Mouse (Mus musculus) erythroblast, embryonic 14.5 days (primary cell): ENCODE data around the gene AC161166.1. TPM values are rescaled to one million over a fixed set of nuclear protein-coding genes. Genes with fewer than 3 reads are reported as not detected.

Experiments
- H3K27me3 ChIP-seq: 2 replicates; pipeline ENCODE4 v1.6.1; 2012; ENCODE audit warnings: inconsistent platforms; ENCODE audit not compliant: control insufficient read depth
- H3K36me3 ChIP-seq: 2 replicates; pipeline ENCODE4 v1.6.1; 2012; ENCODE audit warnings: mild to moderate bottlenecking, inconsistent platforms; ENCODE audit not compliant: control insufficient read depth
- H3K4me1 ChIP-seq: 2 replicates; pipeline ENCODE4 v1.6.1; 2012; ENCODE audit warnings: inconsistent platforms; ENCODE audit not compliant: control insufficient read depth
- H3K4me3 ChIP-seq: replicated peaks from 2 replicates; pipeline ENCODE3; 2012; ENCODE audit warnings: moderate library complexity, mild to moderate bottlenecking, inconsistent platforms
- H3K9me3 ChIP-seq: 2 replicates; pipeline ENCODE4 v1.6.1; 2012; ENCODE audit warnings: low read length, inconsistent platforms, mixed read lengths; ENCODE audit not compliant: control insufficient read depth
- GATA1 ChIP-seq: IDR thresholded peaks from 2 replicates; pipeline ENCODE4 v1.6.1; 2012; ENCODE audit warnings: low read length, inconsistent platforms, mixed read lengths
- TAL1 ChIP-seq: IDR thresholded peaks from 3 replicates; pipeline ENCODE4 v1.6.1; 2012; ENCODE audit warnings: low read length, inconsistent platforms, mixed read lengths
- polyA plus RNA-seq: library from polyadenylated mRNA; stranded (reverse); fragments of >175 nt; gene quantifications from 2 replicates; pipeline ENCODE4 v1.2.3, GENCODE M21; 2012

AC161166.1 gene
- polyA plus RNA-seq, 1 experiment: not detected

- TF ChIP-seq GATA1: no peak
- no peak for TF ChIP-seq TAL1
- Histone ChIP-seq H3K36me3 (peaks cover 8% of the 10 kb centered on the region), H3K9me3 (0 out of 2 replicates have a peak, but pooled peaks cover 2% of the 10 kb centered on the region), H3K4me1 (peaks cover 7% of the 10 kb centered on the region), H3K4me3 (no peak overlapping the region), H3K27me3 (no peaks in the 10 kb centered on the region)
These were observed 26.4 kb upstream of the AC161166.1 start for GRCm38 (mm10) chr7:24538701-24539100.

DNA sequence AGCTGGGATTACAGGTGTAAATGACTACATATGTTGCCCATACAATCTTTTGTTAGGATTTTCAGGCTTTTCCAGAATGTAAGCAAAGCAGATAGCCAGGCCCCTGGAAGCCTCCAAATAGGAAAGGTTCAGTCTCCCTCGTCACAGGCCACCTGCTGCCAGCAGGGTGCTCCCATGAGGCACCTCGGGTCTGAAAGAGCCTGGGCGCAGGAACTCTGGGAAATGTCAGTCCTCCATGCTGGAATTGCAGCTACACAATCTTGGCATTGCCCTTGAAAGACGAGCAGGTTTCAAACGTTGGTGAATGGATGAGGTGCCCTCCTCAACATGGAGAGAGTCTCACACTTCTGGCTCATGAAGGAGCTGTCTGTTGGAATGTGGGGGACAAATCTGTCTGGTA, 25.9 kb upstream of the AC161166.1 start:
- no peak overlapping the region for H3K4me3 ChIP-seq
- H3K27me3 ChIP-seq: no peaks in the 10 kb centered on the region
- TF ChIP-seq TAL1 (no peak), GATA1 (no peak)
- 0 out of 2 replicates have a peak, but pooled peaks cover 6% of the 10 kb centered on the region for H3K9me3 ChIP-seq
- peaks cover 14% of the 10 kb centered on the region for H3K36me3 ChIP-seq
- H3K4me1 ChIP-seq: peaks cover 7% of the 10 kb centered on the region

GRCm38 (mm10) chr7:24537591-24537990, 25.3 kb upstream of the AC161166.1 start:
- H3K4me3 ChIP-seq: no peak overlapping the region
- peaks cover 15% of the 10 kb centered on the region for H3K36me3 ChIP-seq
- TF ChIP-seq TAL1 (no peak), GATA1 (no peak)
- H3K4me1 ChIP-seq: peaks cover 7% of the 10 kb centered on the region
- H3K27me3 ChIP-seq: no peaks in the 10 kb centered on the region
- H3K9me3 ChIP-seq: 0 out of 2 replicates have a peak, but pooled peaks cover 6% of the 10 kb centered on the region

GRCm38 (mm10) chr7:24537081-24537480, 24.8 kb upstream of the AC161166.1 start:
- Histone ChIP-seq H3K9me3 (0 out of 2 replicates have a peak, but pooled peaks cover 6% of the 10 kb centered on the region), H3K36me3 (peaks cover 15% of the 10 kb centered on the region), H3K4me1 (peaks cover 11% of the 10 kb centered on the region), H3K27me3 (no peaks in the 10 kb centered on the region), H3K4me3 (no peak overlapping the region)
- no peak for TF ChIP-seq TAL1
- TF ChIP-seq GATA1: no peak

- peaks cover 15% of the 10 kb centered on the region for H3K36me3 ChIP-seq
- TF ChIP-seq TAL1: no peak
- TF ChIP-seq GATA1: no peak
- no peaks in the 10 kb centered on the region for H3K27me3 ChIP-seq
- no peak overlapping the region for H3K4me3 ChIP-seq
- 0 out of 2 replicates have a peak, but pooled peaks cover 6% of the 10 kb centered on the region for H3K9me3 ChIP-seq
- peaks cover 33% of the 10 kb centered on the region for H3K4me1 ChIP-seq
These were observed 22.0 kb upstream of the AC161166.1 start for GRCm38 (mm10) chr7:24534301-24534700.

DNA sequence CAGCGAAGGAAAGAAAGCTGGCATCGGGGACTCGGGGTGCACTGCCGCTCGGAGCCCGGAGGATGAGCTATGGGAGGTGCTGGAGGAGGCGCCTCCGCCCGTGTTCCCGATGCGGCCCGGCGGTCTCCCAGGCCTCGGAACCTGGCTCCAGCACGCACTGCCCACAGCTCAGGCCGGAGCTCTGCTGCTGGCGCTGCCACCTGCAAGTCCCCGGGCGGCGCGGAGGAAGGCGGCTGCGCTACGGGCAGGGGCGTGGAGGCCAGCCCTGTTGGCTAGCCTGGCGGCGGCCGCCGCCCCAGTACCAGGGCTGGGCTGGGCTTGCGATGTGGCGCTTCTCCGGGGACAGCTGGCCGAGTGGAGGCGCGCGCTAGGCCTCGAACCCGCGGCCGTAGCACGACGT, 21.6 kb upstream of the AC161166.1 start:
- peaks cover 15% of the 10 kb centered on the region for H3K36me3 ChIP-seq
- peaks cover 38% of the 10 kb centered on the region for H3K4me1 ChIP-seq
- no peak for TF ChIP-seq GATA1
- TF ChIP-seq TAL1: no peak
- no peak overlapping the region for H3K4me3 ChIP-seq
- 0 out of 2 replicates have a peak, but pooled peaks cover 6% of the 10 kb centered on the region for H3K9me3 ChIP-seq
- no peaks in the 10 kb centered on the region for H3K27me3 ChIP-seq

DNA sequence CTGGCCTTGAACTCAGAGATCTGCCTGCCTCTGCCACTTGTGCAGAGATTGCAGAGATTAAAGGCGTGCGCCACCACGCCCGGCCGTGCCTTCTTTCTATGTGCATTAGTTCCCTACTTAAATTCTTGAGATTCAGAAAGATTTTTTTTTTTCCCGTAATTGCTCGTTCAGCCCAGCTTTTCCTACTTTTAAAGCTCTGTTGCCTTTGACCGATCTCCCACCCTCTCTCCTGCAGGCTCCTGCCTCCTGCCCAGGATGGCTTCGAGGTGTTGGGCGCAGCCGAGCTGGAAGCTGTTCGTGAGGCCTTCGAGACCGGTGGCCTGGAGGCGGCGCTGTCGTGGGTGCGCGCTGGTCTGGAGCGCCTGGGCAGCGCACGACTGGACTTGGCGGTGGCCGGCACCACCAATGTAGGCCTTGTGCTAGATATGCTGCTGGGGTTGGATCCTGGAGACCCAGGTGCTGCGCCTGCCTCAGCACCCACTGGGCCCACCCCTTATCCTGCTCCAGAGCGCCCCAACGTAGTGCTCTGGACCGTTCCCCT, 20.8 kb upstream of the AC161166.1 start:
- Histone ChIP-seq H3K36me3 (peaks cover 15% of the 10 kb centered on the region), H3K4me1 (peaks cover 39% of the 10 kb centered on the region), H3K27me3 (no peaks in the 10 kb centered on the region), H3K4me3 (no peak overlapping the region), H3K9me3 (0 out of 2 replicates have a peak, but pooled peaks cover 6% of the 10 kb centered on the region)
- TF ChIP-seq TAL1 (no peak), GATA1 (no peak)

DNA sequence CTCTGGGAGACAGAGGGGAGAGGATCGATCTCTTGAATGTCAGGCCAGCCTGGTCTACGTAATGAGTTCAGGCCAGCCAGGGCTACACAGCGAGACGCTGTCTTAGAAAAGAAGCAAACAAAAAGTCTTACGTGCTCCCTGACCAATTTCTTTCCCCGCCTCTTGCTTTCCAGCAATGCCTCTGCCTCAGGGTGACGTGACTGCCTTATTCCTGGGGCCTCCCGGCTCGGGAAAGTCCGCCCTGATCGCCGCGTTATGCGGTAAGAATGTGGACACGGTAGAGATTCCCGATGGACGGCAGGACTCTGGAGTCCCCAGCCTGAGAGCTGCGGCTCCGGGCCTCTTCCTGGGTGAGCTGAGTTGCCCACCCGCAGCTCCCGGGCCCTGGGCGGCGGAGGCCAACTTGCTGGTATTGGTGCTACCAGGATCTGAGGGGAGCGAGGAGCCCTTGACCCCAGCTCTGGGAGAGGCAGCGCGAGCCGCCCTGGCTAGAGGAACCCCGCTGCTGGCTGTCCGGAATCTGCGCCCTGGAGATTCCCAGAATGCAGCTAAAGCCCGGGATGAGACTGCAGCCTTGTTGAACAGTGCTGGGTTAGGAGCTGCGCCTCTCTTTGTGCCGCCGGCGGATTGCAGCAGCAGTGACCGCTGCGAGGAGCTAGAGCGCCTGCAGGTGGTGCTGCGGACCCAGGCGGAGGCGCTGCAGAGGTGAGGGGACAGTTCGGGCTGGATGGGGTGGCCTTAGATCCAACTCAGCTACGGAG, 19.1 kb upstream of the AC161166.1 start:
- Histone ChIP-seq H3K27me3 (no peaks in the 10 kb centered on the region), H3K9me3 (0 out of 2 replicates have a peak, but pooled peaks cover 6% of the 10 kb centered on the region), H3K36me3 (peaks cover 15% of the 10 kb centered on the region), H3K4me3 (peak overlapping the region; percentile 84), H3K4me1 (peaks cover 41% of the 10 kb centered on the region)
- TF ChIP-seq TAL1 (no peak), GATA1 (no peak)
